Mouse (Mus musculus) midbrain, embryonic 15.5 days (tissue): ENCODE results near the gene Egfl8. TPM values are rescaled to one million over a fixed set of nuclear protein-coding genes. Genes with fewer than 3 reads are reported as not detected.

Source experiments
- ATAC-seq: fragments of 200-750 bp; cut with Nextera tagmentation; replicated peaks from 2 replicates; pipeline ENCODE4 v1.8.0; 2017; ENCODE audit warnings: moderate TSS enrichment
- H3K27ac ChIP-seq: fragments of 300-500 bp; sonication (generic); 2 replicates; pipeline ENCODE4 v1.5.1; 2015; ENCODE audit warnings: mild to moderate bottlenecking, inconsistent platforms
- H3K27me3 ChIP-seq: fragments of 300-500 bp; sonication (generic); replicated peaks from 2 replicates; pipeline ENCODE4 v1.6.1; 2015; ENCODE audit warnings: inconsistent platforms
- H3K36me3 ChIP-seq: fragments of 300-500 bp; sonication (generic); replicated peaks from 2 replicates; pipeline ENCODE4 v1.6.1; 2015; ENCODE audit warnings: inconsistent platforms
- H3K4me1 ChIP-seq: fragments of 300-500 bp; sonication (generic); 2 replicates; pipeline ENCODE4 v1.6.1; 2015; ENCODE audit warnings: inconsistent platforms
- H3K4me2 ChIP-seq: fragments of 300-500 bp; sonication (generic); 2 replicates; pipeline ENCODE4 v1.6.1; 2015; ENCODE audit warnings: inconsistent platforms, mild to moderate bottlenecking, moderate library complexity
- H3K4me3 ChIP-seq: fragments of 300-500 bp; sonication (generic); 2 replicates; pipeline ENCODE4 v1.5.1; 2015; ENCODE audit warnings: mild to moderate bottlenecking, inconsistent platforms
- H3K9ac ChIP-seq: fragments of 300-500 bp; sonication (generic); 2 replicates; pipeline ENCODE4 v1.6.1; 2015; ENCODE audit warnings: mild to moderate bottlenecking, inconsistent platforms
- H3K9me3 ChIP-seq: fragments of 300-500 bp; sonication (generic); 2 replicates; pipeline ENCODE4 v1.6.1; 2016; ENCODE audit warnings: inconsistent platforms
- WGBS: fragments of 180-500 bp; shearing (Covaris S2); methylation state at CpG from one replicate; pipeline ENCODE4 v1.1.7; 2015; ENCODE audit warnings: mixed read lengths; 5-methylcytosine and 5-hydroxymethylcytosine counted together
- polyA plus RNA-seq: library from polyadenylated mRNA; unstranded; fragments of >200 nt; fragmentation: Nextera tagmentation; extraction: Ambion mirVana; gene quantifications from 2 replicates; pipeline ENCODE4 v1.2.1, GENCODE M21; 2015

Egfl8 gene
- polyA plus RNA-seq, 1 experiment from 2014 or later = 9.2 TPM

- Histone ChIP-seq H3K4me1 (peaks cover 47% of the 10 kb centered on the region), H3K27me3 (peaks cover 3% of the 10 kb centered on the region; the same call in 1 of the 2 replicates), H3K9ac (peak overlapping the region; percentile 63), H3K9me3 (no peaks in the 10 kb centered on the region), H3K36me3 (no peaks in the 10 kb centered on the region), H3K4me3 (peak overlapping the region; percentile 71), H3K27ac (no peak overlapping the region), H3K4me2 (peak overlapping the region; percentile 89)
- no peak for ATAC-seq
- 1% methylated on average over 26 of the region's 26 CpGs for WGBS
Observed at GRCm38 (mm10) chr17:34632261-34632691, 16.5 kb upstream of the Egfl8 start.

DNA sequence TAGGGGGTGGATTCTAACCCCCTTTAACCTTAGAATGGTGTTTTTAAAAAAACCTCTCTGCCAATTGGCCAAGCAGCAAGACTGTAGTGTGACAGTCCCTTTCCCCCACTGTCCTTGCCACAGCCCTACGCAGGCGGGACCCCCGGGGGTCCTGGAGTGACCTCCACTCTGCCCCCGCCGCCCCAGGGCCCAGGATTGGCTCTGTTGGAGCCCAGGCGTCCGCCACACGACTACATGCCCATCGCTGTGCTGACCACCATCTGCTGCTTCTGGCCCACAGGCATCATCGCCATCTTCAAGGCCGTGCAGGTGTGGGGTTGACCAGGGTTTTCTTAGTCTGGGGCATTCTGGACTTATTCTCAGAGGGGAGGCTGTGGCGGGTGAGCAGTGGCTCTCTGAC is 15.9 kb upstream of the Egfl8 start:
- peak overlapping the region; percentile 89 for H3K4me2 ChIP-seq
- ATAC-seq = no peak
- H3K27me3 ChIP-seq = peaks cover 3% of the 10 kb centered on the region; the same call in 1 of the 2 replicates
- no peaks in the 10 kb centered on the region for H3K9me3 ChIP-seq
- H3K4me1 ChIP-seq = peaks cover 47% of the 10 kb centered on the region
- WGBS = 7% methylated on average over 12 of the region's 12 CpGs
- no peaks in the 10 kb centered on the region for H3K36me3 ChIP-seq
- peak overlapping the region; percentile 63 for H3K9ac ChIP-seq
- peak overlapping the region; percentile 71 for H3K4me3 ChIP-seq
- no peak overlapping the region for H3K27ac ChIP-seq

- Histone ChIP-seq H3K4me1 (peaks cover 54% of the 10 kb centered on the region), H3K4me3 (peak overlapping the region; percentile 71), H3K9ac (peak overlapping the region; percentile 63), H3K9me3 (no peaks in the 10 kb centered on the region), H3K27me3 (peaks cover 3% of the 10 kb centered on the region; the same call in 1 of the 2 replicates), H3K4me2 (peak overlapping the region; percentile 89), H3K27ac (no peak overlapping the region; the same call in 1 of the 2 replicates), H3K36me3 (no peaks in the 10 kb centered on the region)
- ATAC-seq = no peak
- WGBS = 2% methylated on average over 47 of the region's 48 CpGs
Observed at GRCm38 (mm10) chr17:34630761-34631301, 15.1 kb upstream of the Egfl8 start.

- ATAC-seq = no peak
- Histone ChIP-seq H3K9me3 (no peaks in the 10 kb centered on the region), H3K4me1 (peaks cover 58% of the 10 kb centered on the region), H3K4me3 (peak overlapping the region; percentile 71), H3K27ac (peak overlapping the region; percentile 95), H3K9ac (peak overlapping the region; percentile 63), H3K27me3 (peaks cover 3% of the 10 kb centered on the region; the same call in 1 of the 2 replicates), H3K4me2 (peak overlapping the region; percentile 89), H3K36me3 (no peaks in the 10 kb centered on the region)
- 14% methylated on average over 12 of the region's 12 CpGs for WGBS
Observed at GRCm38 (mm10) chr17:34629796-34630603, 14.2 kb upstream of the Egfl8 start.

DNA sequence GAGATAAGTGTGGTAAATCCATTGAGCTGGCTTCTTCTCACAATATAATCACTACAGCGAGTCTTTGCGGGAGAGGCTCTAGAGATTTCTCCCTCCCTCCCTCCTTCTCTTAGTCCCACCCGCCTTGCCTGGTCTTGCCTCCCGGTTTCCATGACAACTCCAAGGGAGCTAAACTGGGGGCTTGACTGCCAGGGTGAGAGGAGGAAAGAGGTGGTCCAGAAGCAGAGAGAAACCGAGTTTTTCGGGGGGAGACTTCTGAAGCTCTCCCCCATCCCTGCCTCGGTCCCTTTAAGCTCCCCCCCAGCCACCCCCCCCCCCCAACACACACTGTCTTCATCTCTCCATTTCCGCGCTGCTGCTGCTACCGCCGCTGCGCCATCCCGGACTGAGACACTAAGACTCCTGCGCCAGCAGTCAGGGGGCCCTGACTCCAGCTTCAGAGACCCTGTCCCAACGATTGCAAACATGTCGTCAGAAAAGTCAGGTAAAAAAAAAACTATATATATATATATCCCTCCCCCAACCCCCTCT is 13.5 kb upstream of the Egfl8 start, which contains the start of gene Prrt1:
Gene Prrt1 (plus strand): TSS at position 313 of the 531 bp plus-strand sequence.
- H3K9ac ChIP-seq = peak within 1 kb of the TSS; percentile 63
- peak within 1 kb of the TSS; percentile 71 for H3K4me3 ChIP-seq
- H3K9me3 ChIP-seq = no peaks in the 10 kb centered on the region
- no peaks in the 10 kb centered on the region for H3K36me3 ChIP-seq
- ATAC-seq = peak; percentile 46
- H3K27me3 ChIP-seq = peaks cover 3% of the 10 kb centered on the region; the same call in 1 of the 2 replicates
- H3K4me1 ChIP-seq = peaks cover 58% of the 10 kb centered on the region
- peak within 1 kb of the TSS; percentile 89 for H3K4me2 ChIP-seq
- WGBS = under 1% methylated on average over 16 of the region's 16 CpGs
- peak within 1 kb of the TSS; percentile 95 for H3K27ac ChIP-seq

DNA sequence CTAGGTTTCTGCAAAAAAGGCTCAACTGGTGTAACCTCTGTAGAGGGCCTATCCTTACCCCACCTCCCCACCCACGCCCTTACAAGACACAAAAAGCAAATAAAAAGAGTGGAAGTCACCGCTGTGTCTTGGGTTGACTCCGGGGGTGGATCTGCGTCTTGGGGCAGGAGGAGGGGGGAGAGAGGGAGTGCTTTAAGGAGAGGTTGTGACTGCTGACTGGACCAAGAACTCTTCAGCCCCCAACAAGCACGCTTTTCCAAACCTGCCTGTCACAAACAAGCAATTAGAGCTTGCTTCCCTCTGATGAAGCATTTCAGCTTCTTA is 12.8 kb upstream of the Egfl8 start:
- peaks cover 3% of the 10 kb centered on the region; the same call in 1 of the 2 replicates for H3K27me3 ChIP-seq
- H3K9me3 ChIP-seq = no peaks in the 10 kb centered on the region
- 12% methylated on average over 5 of the region's 5 CpGs for WGBS
- ATAC-seq = no peak
- peak overlapping the region; percentile 63 for H3K9ac ChIP-seq
- H3K27ac ChIP-seq = peak overlapping the region; percentile 95
- peaks cover 58% of the 10 kb centered on the region for H3K4me1 ChIP-seq
- H3K4me3 ChIP-seq = peak overlapping the region; percentile 71
- peak overlapping the region; percentile 89 for H3K4me2 ChIP-seq
- H3K36me3 ChIP-seq = no peaks in the 10 kb centered on the region

GRCm38 (mm10) chr17:34627943-34628643 is 12.3 kb upstream of the Egfl8 start, which contains the start of gene Ppt2:
Ppt2 (minus strand) TSS chr17:34628510.
- H3K9me3 ChIP-seq = no peaks in the 10 kb centered on the region
- ATAC-seq = peak; percentile 9; the same call in 1 of the 2 replicates
- H3K4me3 ChIP-seq = peak within 1 kb of the TSS; percentile 71
- H3K27me3 ChIP-seq = no peaks in the 10 kb centered on the region; the same call in 1 of the 2 replicates
- H3K27ac ChIP-seq = peak within 1 kb of the TSS; percentile 95
- H3K9ac ChIP-seq = peak within 1 kb of the TSS; percentile 63
- peaks cover 58% of the 10 kb centered on the region for H3K4me1 ChIP-seq
- 0 out of 2 replicates have a peak, but pooled peaks cover 5% of the 10 kb centered on the region for H3K36me3 ChIP-seq
- H3K4me2 ChIP-seq = peak within 1 kb of the TSS; percentile 89
- WGBS = 3% methylated on average over 29 of the region's 29 CpGs

GRCm38 (mm10) chr17:34627093-34627942 is 11.5 kb upstream of the Egfl8 start:
- Histone ChIP-seq H3K4me3 (peak overlapping the region; percentile 71), H3K36me3 (0 out of 2 replicates have a peak, but pooled peaks cover 9% of the 10 kb centered on the region), H3K27me3 (no peaks in the 10 kb centered on the region; the same call in 1 of the 2 replicates), H3K9me3 (no peaks in the 10 kb centered on the region), H3K27ac (peak overlapping the region; percentile 95), H3K4me1 (peaks cover 58% of the 10 kb centered on the region), H3K9ac (peak overlapping the region; percentile 63), H3K4me2 (peak overlapping the region; percentile 89)
- under 1% methylated on average over 43 of the region's 45 CpGs for WGBS
- peak; percentile 74 for ATAC-seq

GRCm38 (mm10) chr17:34626773-34627092 is 11.0 kb upstream of the Egfl8 start:
- Histone ChIP-seq H3K27ac (peak overlapping the region; percentile 95), H3K4me3 (peak overlapping the region; percentile 71), H3K4me1 (peaks cover 52% of the 10 kb centered on the region), H3K36me3 (0 out of 2 replicates have a peak, but pooled peaks cover 9% of the 10 kb centered on the region), H3K4me2 (peak overlapping the region; percentile 89), H3K9ac (peak overlapping the region; percentile 63), H3K27me3 (no peaks in the 10 kb centered on the region; the same call in 1 of the 2 replicates), H3K9me3 (no peaks in the 10 kb centered on the region)
- peak; percentile 35 for ATAC-seq
- WGBS = under 1% methylated on average over 18 of the region's 18 CpGs

DNA sequence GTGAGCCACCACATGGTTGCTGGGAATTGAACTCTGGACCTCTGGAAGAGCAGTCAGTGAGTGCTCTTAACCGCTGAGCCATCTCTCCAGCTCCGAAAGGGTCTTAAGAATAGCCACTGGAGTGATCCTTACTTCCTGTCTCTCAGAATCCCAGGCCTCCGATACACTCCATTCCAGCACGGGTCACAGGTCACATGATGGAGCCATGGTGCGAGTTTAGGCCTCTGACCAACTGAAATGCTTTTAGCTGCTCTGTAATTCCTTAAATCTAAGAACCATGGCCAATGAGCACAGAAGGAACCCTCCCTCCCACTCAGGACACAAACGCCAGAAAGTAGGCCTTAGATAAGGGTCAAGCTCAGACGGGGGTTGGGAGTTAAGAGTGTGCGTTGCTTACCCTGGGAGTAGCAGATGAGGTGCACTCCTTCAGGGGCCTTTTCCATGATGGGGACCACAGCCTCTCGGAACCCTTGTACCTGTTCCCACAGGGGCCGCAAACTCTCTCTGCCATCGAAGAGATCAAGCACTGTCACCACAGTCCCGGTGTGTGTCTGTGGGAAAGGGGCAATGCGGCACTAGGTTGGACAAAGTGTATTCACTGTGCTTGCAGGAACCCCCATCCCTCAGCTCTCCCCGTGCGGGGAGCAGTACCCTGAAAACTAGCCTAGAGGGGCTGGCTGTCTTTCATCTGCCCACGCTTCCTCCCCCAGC is 10.4 kb upstream of the Egfl8 start:
- H3K27me3 ChIP-seq = no peaks in the 10 kb centered on the region; the same call in 1 of the 2 replicates
- 0 out of 2 replicates have a peak, but pooled peaks cover 9% of the 10 kb centered on the region for H3K36me3 ChIP-seq
- H3K4me3 ChIP-seq = peak overlapping the region; percentile 71
- no peaks in the 10 kb centered on the region for H3K9me3 ChIP-seq
- peak overlapping the region; percentile 95 for H3K27ac ChIP-seq
- peak overlapping the region; percentile 89 for H3K4me2 ChIP-seq
- H3K4me1 ChIP-seq = peaks cover 47% of the 10 kb centered on the region
- WGBS = 50% methylated on average over 16 of the region's 16 CpGs
- ATAC-seq = no peak
- peak overlapping the region; percentile 63 for H3K9ac ChIP-seq
